Mouse (Mus musculus) T-helper 2 cell (primary cell): ENCODE data around the gene Fam228a.
"Not testable (repeated sequence)": the region's sequence is repeated elsewhere in the genome, so short reads cannot be mapped to it uniquely, and the experiment has no call there.

Experiments
- in situ Hi-C: fragments of 300-600 bp; cut with MboI, MseI; formaldehyde crosslinking; loops from one replicate; pipeline ENCODE4 v1.15.1; 2025; ENCODE audit warnings: high pct_unique_total_duplicates

Fam228a gene

DNA sequence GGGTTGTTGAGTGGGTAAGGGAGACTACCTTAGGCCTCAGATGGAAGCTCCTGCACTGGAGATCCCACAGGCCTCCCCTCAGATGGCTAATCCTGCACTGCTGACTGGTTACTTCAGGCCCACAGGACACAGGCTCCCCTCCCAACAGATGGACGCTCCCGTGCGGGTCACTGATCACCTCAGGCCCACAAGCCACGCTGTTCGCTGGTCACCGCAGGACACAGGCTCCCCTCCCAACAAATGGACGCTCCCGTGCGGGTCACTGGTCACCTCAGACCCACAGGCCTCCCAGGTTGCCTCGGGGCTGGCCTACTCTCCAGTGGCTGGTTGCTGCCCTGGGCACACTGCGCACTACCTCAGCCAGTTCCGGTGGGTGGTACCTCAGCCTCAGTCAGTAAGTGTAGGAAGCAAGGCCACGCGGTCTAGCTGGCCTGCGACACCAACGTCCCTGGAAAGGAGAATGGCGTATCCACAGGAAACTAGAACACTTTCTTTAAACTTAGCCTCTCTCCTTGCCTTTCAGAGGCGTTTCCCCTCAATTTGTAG, at the start of gene Fam228a:
Gene Fam228a (minus strand): TSS at position 400 of the 546 bp plus-strand sequence.
- in situ Hi-C loops = no loop called here

- in situ Hi-C loops = no loop called here
Measured at GRCm38 (mm10) chr12:4784466-4784865, 46.2 kb upstream of the Fam228a start.

- in situ Hi-C loops = no loop called here
Measured at GRCm38 (mm10) chr12:4783598-4783997, 45.4 kb upstream of the Fam228a start.

DNA sequence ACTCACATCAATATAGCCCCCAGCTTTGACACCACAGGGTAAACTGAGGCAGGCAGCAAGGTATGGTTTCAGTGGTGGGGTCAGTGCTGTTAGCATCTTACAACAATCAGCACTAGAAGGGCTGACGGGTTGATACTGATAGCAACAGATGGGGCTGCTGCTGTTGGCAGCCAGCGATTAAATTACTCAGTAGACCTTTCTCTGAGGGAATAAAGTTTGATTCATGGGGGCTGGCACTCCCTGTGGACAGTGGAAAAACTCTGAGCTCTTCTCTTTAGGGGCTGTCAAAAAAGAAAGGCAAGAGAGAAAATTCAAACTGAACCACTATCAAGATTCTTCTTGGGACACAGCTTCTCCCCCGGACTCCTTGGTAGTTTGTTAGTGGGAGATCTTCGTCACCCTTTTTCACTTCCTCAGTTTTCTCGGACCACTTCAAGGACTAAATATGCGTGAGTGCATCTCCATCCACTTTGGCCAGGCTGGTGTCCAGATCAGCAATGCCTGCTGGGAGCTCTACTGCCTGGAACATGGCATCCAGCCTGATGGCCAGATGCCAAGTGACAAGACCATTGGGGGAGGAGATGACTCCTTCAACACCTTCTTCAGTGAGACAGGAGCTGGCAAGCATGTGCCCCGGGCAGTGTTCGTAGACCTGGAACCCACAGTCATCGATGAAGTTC, 43.6 kb upstream of the Fam228a start:
- in situ Hi-C loops = not testable (repeated sequence)

GRCm38 (mm10) chr12:4781270-4781669, 43.0 kb upstream of the Fam228a start:
- in situ Hi-C loops = no loop called here

- in situ Hi-C loops = no loop called here
Measured at GRCm38 (mm10) chr12:4780245-4780644, 42.0 kb upstream of the Fam228a start.

DNA sequence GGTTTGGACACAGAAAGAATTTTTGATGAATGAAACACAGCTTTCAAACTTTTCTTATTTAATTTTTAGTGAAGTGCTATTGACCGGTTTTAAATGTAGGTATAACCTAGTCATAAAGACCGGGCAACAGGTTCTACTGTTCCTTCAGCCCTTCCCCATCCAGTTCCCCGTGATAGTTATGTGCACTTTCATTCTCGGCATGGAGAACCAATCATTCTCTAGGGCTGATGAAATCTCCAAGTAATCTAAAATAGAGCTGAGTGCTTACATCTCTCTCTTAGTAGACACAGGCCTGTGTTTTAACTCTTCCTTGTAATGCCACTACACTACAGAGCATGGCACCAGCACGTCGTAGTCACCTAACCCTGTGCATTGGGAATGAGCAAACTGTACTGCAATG, 39.5 kb upstream of the Fam228a start:
- in situ Hi-C loops = no loop called here

DNA sequence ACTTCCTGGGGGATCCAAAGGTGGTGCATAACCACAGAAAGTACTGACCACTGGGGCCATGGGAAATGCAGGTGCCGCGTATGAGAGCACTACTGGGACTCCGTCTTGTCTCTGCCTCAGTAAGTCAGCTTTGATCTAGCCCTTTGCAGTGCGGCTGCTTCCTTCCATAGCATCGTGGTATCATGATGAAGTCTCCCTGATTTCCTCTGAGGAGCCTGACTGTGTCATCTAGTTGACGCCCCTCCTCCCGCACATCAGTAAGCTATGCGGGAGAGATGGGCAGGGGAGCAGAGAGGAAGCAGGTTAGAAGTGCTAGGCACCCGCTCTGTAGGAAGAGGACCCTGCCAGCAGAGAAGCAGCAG, 37.3 kb upstream of the Fam228a start:
- in situ Hi-C loops = no loop called here

DNA sequence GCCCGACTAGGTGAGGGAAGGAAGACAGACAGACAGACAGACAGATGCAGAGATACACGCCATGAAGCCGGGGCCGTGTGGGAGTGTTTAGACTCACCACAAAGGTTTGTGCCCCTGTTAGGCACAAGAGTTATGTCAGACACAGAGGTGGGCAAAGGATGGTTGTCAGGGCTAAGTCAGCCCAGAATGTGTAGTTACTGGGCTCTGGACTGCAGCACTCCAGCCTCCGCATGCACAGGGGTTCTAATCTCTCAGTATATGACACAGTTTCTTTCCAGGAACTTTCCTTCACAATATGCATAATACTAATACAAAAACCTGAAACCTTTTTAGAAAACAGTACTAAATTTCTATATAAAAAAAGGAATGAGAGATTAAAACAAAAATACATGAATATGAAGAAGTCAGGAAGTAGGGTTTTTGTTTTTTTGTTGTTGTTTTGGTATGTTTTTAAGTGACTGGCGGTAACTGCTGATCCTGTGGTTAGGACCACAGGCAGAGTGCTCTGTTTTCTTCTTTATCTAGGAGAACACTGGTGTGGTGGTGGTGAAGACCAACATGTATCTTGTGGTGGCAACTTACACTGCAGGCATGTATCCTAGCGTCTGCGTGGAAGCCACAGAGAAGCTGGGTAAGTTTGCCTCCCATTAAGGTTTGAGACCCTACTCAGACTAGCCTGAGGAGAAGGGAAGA, 36.8 kb upstream of the Fam228a start:
- in situ Hi-C loops = no loop called here

DNA sequence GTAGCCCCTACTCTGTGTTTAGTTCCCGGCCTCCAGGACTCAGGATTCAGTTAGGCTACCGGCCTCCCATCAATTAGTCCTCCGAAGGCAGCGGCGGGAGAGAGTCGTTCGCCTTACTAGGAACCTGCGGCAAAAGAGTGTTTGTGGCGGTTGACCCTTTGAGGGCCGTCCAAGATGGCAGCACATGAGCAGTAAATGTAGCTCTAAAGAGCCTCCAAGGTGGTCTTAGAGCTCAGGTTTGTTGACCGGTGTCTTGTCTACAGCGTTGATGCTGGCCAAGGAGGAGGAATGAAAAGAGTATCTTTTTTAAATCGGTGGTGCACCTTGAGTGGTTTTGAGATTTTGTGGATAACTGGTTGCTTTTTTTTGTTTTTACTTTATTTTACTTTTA, 31.1 kb upstream of the Fam228a start:
- in situ Hi-C loops = no loop called here

DNA sequence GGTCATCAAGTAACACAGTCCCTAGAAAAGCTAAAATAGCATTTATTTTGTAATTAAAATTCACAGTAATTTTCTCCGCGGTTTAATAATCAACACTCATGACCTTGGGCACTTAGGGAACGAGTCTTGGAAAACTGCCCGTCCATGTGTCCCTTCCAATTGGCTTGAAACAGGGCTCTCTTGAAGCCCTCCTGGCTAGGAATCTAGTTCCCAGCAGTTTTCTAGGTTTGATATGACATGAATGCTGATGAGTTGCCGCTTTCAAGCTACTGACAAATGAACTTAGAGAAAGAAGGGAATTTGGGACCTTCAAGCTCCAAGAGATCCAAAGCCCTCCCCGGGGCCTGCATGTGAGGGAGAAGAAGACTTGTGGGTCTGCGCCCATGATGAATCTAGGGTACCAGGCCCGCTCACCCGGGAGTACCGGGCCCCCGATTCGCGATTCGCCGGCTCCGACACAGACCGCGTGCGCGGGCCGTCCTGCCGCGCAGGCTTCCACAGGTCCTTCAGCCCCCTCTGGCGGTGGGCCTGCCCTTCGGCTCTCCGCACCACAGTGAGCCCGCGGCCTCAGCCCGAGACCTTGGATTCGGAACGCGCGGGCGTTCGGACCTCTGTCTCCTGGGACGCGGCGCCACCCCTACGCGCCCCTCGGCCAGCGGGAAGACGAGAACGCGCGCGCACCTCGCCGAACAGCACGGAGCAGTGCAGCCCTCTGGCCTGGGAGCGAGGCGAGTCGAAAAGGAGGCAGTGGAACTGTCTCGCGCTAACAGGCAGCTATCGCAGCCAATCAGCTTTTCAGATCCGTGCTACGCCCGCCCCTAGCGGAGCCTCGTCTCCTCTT, 30.5 kb upstream of the Fam228a start, which contains the start of the genes Pfn4 and Fam228b:
Gene Pfn4 (plus strand): TSS at position 531 of the 841 bp plus-strand sequence.
Gene Fam228b (minus strand): TSS at position 776 of the 841 bp plus-strand sequence.
- in situ Hi-C loops = no loop called here

- in situ Hi-C loops = no loop called here
Measured at GRCm38 (mm10) chr12:4757060-4757459, 18.8 kb upstream of the Fam228a start.

DNA sequence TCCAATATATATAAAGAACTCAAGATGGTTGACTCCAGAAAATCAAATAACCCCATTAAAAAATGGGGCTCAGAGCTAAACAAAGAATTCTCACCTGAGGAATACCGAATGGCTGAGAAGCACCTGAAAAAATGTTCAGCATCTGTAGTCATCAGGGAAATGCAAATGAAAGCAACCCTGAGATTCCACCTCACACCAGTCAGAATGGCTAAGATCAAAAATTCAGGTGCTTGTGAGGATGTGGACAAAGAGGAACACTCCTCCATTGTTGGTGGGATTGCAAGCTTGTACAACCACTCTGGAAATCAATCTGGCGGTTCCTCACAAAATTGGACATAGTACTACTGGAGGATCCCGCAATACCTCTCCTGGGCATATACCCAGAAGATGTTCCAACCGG, 16.2 kb upstream of the Fam228a start:
- in situ Hi-C loops = not testable (repeated sequence)

DNA sequence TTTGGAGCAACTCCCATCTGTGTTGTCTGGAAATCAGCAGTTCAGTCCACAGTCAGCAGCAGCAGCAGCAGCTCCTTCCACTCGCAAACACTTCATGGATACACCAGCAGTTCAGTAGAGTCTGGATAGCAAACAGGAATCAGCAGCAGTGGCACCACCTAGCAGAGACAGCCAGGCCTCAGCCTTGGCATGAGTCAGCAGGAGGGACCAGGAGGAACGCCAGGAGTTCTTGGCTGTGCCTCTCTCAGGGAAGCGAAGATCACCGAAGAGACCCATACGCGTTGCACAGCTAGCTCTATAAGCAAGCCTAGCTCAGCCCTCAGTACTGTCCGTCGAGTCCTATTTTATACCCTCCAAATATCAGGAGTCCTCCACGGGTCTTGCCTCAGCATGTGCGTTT, 6.3 kb upstream of the Fam228a start:
- in situ Hi-C loops = no loop called here

DNA sequence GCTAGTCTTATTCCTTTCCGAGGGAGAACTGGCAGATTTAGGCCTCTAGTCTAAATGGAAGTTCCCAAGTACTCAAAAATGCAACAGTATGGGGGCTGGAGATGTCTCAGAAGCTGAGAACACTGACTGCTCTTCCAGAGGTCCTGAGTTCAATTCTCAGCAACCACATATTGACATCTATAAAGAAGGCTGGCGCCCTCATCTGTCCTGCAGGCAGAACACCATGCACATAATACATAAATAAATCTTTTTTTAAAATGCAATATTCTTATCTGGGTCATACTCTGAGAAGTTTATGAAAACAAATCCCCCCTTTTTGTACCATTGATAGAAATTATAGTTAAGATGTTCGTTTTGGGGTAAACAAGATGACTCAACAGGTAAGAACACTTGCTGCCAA, 4.0 kb upstream of the Fam228a start:
- in situ Hi-C loops = no loop called here

GRCm38 (mm10) chr12:4740823-4741222, 2.6 kb upstream of the Fam228a start:
- in situ Hi-C loops = no loop called here

DNA sequence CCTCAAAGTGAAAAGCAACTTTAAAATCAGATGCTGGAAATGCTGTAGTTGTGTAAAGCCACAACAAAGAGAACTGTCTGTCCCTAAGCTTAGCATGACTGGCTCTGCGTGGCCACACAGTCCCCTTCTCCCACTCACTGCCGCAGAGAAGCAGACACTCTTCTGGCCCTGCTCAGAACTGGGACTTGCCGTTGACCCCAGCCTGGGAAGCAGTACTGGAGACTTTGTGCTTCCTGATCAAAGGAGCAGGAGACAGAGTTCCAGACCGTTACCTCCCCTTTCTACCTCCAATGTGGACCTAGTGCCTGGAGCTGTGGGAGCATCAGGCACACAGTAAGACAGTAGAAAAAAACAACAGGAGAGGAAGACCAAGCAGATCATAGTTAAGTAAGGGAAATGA, 5.9 kb downstream of the Fam228a start:
- in situ Hi-C loops = no loop called here

GRCm38 (mm10) chr12:4731629-4732028, 6.6 kb downstream of the Fam228a start:
- in situ Hi-C loops = no loop called here

GRCm38 (mm10) chr12:4729165-4729564, 9.1 kb downstream of the Fam228a start:
- in situ Hi-C loops = no loop called here

DNA sequence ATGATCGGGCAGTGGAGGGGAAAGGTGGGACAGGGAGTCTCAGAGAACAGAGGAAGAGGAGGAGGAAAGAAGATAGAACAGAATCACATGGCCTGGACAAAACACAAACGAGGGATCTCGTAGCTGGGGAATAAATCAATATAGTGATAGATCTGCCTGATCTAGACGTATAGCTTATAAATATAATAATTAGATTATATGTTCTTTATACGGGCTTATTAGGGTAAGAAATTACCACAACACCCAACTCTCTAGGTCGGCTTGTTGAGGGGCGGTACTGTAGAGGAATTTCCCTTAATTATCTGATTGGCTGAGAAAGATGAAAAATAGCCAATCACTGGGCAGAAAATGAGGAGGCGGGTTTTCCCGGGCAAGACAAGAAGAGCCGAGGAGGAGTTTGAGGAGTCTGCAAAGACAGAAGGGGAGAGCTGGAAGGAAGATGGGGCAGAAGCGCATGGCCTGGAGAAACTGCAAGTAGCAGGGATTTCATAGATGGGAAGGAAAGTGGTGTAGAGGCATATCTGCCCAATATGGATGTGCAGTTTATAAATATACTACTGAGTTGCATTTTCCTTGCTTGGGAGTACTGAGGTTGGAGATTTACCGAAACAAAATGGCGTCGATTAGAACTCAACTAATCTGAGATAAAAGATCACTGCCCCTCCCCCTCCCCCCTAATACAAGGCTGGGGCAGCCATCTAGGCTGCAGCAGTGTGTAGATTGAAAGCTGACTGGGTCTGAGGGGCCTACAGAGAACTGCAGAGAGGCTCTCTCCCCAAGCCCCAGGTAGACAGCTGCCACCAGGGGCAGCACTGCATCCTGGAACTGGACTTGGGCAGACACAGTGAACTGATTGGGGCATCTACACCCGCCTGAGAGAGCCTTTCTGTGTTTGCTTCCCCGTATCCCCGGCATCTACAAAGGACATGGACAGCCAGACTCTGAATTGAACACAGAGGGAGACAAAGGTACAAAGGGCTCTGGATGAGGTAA, 18.2 kb downstream of the Fam228a start:
- in situ Hi-C loops = no loop called here
